Mouse (Mus musculus) inflammation-experienced regulatory T-cells, adult 6 months (primary cell): Measurements from ENCODE around the gene Pipox. TPM values are rescaled to one million over a fixed set of nuclear protein-coding genes. Genes with fewer than 3 reads are reported as not detected.

ENCODE experiments used
- ATAC-seq: one replicate; pipeline ENCODE4 v1.8.0; 2017
- polyA plus RNA-seq, 3 experiments: library from polyadenylated mRNA; unstranded; fragments of 100-300 nt; shearing (Covaris generic); gene quantifications; one replicate each; pipeline ENCODE4 v1.2.1; 2017

Gene Pipox
- polyA plus RNA-seq, 3 experiments from 2014 or later, result 0.43 to 2.7 (median 0.56) TPM

DNA sequence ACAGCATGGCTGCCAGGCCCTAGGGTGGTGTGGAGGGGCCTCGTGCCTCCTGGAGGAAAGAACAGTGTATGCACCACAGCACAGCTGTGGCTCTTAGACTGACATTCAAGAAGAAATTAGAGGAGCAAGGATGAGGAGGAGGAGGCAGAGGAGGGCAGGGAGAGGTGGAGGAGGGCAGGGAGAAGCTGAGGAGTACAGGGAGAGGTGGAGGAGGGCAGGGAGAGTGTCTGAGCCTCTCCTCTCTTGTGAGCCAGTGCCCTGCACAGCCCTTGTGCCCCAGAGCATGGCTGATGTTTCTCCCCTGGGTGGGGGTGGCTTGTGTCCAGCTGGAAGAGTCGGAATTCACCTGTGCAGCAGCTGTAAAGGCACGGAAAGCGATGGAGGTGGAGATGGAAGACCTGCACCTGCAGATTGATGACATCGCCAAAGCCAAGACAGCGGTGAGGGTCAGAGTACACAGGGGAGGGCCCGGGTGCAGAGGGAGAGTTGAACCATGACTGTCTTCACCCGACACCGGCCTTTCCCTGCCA, 46.2 kb downstream of the Pipox start:
- no peak for ATAC-seq

GRCm38 (mm10) chr11:77843906-77844200, 50.0 kb downstream of the Pipox start:
- ATAC-seq, result no peak

DNA sequence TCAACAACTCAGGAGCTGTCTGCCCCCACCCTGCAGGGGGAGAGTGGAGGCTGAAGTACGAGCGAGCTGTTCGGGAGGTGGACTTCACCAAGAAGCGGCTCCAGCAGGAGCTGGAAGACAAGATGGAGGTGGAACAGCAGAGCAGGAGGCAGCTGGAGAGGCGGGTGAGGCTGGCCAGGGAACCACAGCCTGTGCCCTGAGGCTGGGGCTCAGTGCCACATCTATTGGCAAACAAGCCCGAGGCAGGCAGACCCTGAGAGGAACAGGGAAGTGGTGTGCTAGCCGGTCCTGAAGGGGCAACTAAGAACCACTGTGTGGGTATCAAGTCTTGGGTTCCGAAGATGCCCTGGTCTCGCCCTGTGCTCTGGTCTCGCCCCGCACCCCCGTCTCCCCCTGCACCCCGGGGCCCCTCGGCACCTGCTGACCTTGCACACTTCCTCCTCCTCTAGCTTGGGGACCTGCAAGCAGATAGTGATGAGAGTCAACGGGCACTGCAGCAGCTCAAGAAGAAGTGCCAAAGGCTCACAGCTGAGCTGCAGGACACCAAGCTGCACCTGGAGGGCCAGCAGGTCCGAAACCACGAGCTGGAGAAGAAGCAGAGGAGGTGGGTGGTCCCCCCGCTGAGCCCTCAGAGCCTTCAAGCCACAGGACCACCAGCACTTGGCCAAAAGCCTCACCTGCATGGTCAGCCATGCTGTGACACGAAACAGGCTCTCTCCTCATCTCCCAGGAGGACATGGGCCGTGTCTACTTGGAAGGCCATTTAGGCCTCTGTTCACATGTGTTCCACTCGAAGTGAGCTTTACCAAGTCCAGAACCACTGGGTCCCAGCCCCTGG, 50.6 kb downstream of the Pipox start:
- ATAC-seq, result no peak

- ATAC-seq, result no peak
Measured at GRCm38 (mm10) chr11:77840523-77841245, 53.2 kb downstream of the Pipox start.

GRCm38 (mm10) chr11:77837856-77838255, 56.0 kb downstream of the Pipox start:
- no peak for ATAC-seq

DNA sequence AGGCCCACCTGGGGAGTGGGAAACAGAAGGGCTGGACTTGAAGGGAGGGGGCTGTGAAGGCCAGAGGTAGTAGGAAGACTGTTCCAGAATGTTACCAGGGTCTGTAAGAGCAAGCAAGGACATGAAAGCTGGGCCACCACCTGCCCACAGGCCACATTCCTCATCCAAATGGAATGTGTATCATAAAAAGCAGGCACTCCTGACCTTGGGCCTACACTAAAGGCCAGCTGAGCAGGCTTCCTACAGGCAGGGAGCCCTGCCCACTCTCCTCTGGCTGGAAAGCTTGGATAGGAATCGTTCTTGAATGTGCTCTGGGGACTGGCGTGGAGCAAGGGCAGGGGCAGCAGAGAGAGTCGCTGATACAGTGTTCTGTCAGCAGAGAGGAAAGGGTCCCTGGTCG, 57.1 kb downstream of the Pipox start:
- ATAC-seq, result no peak

DNA sequence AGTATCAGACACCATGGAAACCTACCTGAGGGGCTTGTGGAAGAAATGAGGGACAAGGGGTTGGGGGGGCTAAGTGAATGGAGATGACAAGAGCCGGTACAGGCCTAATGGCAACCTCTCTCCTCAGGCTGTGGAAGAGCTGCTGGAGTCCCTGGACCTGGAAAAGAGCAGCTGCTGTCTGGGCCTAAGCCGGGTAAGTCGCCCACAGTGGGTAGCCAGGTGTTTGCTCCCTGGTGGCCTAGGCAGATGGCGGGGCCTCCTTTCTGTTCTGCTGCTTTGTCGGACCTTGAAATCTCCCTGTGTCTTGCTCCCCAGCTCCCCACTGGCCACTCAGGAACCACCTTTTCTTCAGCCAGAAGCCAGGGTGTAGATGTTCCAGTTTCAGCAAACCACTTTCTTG, 57.6 kb downstream of the Pipox start:
- no peak for ATAC-seq

- no peak for ATAC-seq
Measured at GRCm38 (mm10) chr11:77835109-77835508, 58.8 kb downstream of the Pipox start.

GRCm38 (mm10) chr11:77832541-77832940, 61.4 kb downstream of the Pipox start:
- ATAC-seq, result no peak

DNA sequence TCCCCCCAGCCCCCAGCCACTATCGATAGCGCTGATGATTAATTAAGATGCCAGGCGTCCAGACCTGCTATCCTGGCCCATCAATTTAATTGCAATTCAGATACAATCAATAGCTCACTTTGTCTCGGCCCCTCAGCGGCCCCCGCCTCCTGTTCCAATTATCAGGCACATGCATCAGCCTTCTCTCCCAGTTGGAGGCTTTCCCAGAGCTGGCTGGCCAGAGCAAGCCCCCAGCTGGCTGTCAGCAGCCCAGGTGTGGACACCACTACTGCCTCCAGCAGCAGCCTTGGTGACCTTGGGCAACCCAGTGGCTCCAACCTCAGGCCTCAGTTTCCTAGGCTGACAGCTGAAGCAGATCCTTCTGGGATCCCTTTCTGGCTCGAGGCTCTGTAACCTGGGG, 63.0 kb downstream of the Pipox start:
- no peak for ATAC-seq

Other genes starting within 250 kb of the Pipox start
- gene Nufip2, start 207.9 kb downstream of the Pipox start, polyA plus RNA-seq, result 10 to 100 TPM; 15.6 to 23.4 (median 16.5) TPM
- under 1 TPM in 2 of 3 experiments, not detected in 1; 0.38 to 0.40 TPM for gene Cryba1, start 168.8 kb downstream of the Pipox start, polyA plus RNA-seq
- 10 to 100 TPM; 23.8 to 27.3 (median 25.1) TPM for gene Myo18a, start 130.8 kb downstream of the Pipox start, polyA plus RNA-seq
- gene Gm10277, start 106.3 kb downstream of the Pipox start, polyA plus RNA-seq, result under 1 TPM in 2 of 3 experiments, not detected in 1; 0.15 to 0.58 TPM
- gene Sez6, start 36.7 kb upstream of the Pipox start, polyA plus RNA-seq, result under 1 TPM in 1 of 3 experiments, not detected in 2; 0.24 TPM
- gene Phf12, start 88.7 kb upstream of the Pipox start, polyA plus RNA-seq, result 10 to 100 TPM; 21.4 to 37.6 (median 35.3) TPM
- 1 to 10 TPM in 2 of 3 experiments, under 1 TPM in 1; 0.94 to 1.8 (median 1.7) TPM for gene Dhrs13, start 138.2 kb upstream of the Pipox start, polyA plus RNA-seq
- 10 to 100 TPM; 21.3 to 36.0 (median 24.7) TPM for gene Flot2, start 143.8 kb upstream of the Pipox start, polyA plus RNA-seq
- gene Eral1, start 186.3 kb upstream of the Pipox start, polyA plus RNA-seq, result 10 to 100 TPM; 29.4 to 45.2 (median 41.1) TPM
- 10 to 100 TPM; 10.9 to 20.0 (median 12.1) TPM for gene Fam222b, start 200.6 kb upstream of the Pipox start, polyA plus RNA-seq